Mouse (Mus musculus): ENCODE measurements at regions not wholly inside any gene's neighbourhood (a gene's known extent, or its start where the extent isn't known, plus 50 kb on each side); places are given as distances from the start of the nearest gene placed in this dataset.

GRCm38 (mm10) chr2:137227495-137227894 lies 111.1 kb upstream of the Jag1 start:
- TF ChIP-seq CTCF (IDR thresholded peaks at IDR 0.05; ENCODE audit: low read depth) (no peak), EP300 (optimal IDR thresholded peaks at IDR 0.05) (no peak)

Measured in stomach, postnatal 0 days (tissue).